Comparison of ENCODE assay signal across 17 mouse cellular contexts in genomic region chr8:127849926-127850325, GRCm38 (mm10).
DNase-seq lines count a peak whose midpoint lies in the region; ATAC-seq and TF ChIP-seq lines count a peak whose summit lies in the region.
"Had no signal": no experiment of that assay in that cellular context is flagged by ENCODE, and none has a peak within 500 bp of the region (broad histone marks: within the 10 kb centered on the region; RNA-seq: fewer than 3 reads in every experiment).

No protein-coding gene starts in this region.

- H3K4me1 ChIP-seq in kidney, embryonic 16.5 days (ENCODE audit: insufficient read depth, low read length): no peaks in the 10 kb centered on the region
- peaks cover 26% of the 10 kb centered on the region for H3K4me1 ChIP-seq in bone marrow macrophage, adult 2 months (ENCODE audit: control insufficient read depth, insufficient read depth, low read length)
- no peaks in the 10 kb centered on the region for H3K4me1 ChIP-seq in hindbrain, embryonic 11.5 days (replicated peaks; ENCODE audit: control insufficient read depth, insufficient read depth, low read length)
- H3K4me1 ChIP-seq: forebrain, embryonic 13.5 days; heart, embryonic 13.5 days had no signal

- TF ChIP-seq POLR2A in bone marrow macrophage, adult 2 months (IDR thresholded peaks at IDR 0.05; ENCODE audit: borderline replicate concordance, low read depth, low read length): no peak

- H3K36me3 ChIP-seq in kidney, embryonic 16.5 days (ENCODE audit: insufficient read depth, low read length): no peaks in the 10 kb centered on the region
- H3K36me3 ChIP-seq in hindbrain, embryonic 11.5 days (ENCODE audit: control insufficient read depth, insufficient read depth, low read length): no peaks in the 10 kb centered on the region
- H3K36me3 ChIP-seq: heart, embryonic 13.5 days had no signal

- H3K4me2 ChIP-seq in kidney, embryonic 16.5 days (replicated peaks; ENCODE audit: low read depth, low read length): no peak overlapping the region
- no peak overlapping the region for H3K4me2 ChIP-seq in hindbrain, embryonic 11.5 days (replicated peaks; ENCODE audit: low read depth, low read length)
- H3K4me2 ChIP-seq: forebrain, embryonic 13.5 days; heart, embryonic 13.5 days had no signal

- DNase-seq in gastrocnemius, adult 18-20 months (ENCODE audit: low spot score): peak; percentile 25
- DNase-seq in gastrocnemius, postnatal 4 days (ENCODE audit: low spot score in 2 of 2): no peak
- peak; percentile 28 for DNase-seq in kidney, adult 11 months
- DNase-seq in lung, postnatal 14 days: peak; percentile 53
- DNase-seq in hindbrain, embryonic 11.5 days (ENCODE audit: low spot score): no peak
- DNase-seq: cerebellum, adult 11-12 months; cerebellum, postnatal 36 days; layer of hippocampus, postnatal 36 days; liver; liver, postnatal 0 days; thymus, postnatal 14 days had no signal

- H3K27me3 ChIP-seq in kidney, embryonic 16.5 days (ENCODE audit: insufficient read depth, low read length): no peaks in the 10 kb centered on the region
- no peaks in the 10 kb centered on the region for H3K27me3 ChIP-seq in hindbrain, embryonic 11.5 days (ENCODE audit: control insufficient read depth, insufficient read depth, low read length)
- H3K27me3 ChIP-seq: CH12.LX; forebrain, embryonic 13.5 days; heart, embryonic 13.5 days had no signal

- H3K27ac ChIP-seq in kidney, embryonic 16.5 days (ENCODE audit: low read length): no peak overlapping the region
- H3K27ac ChIP-seq in bone marrow macrophage, adult 2 months (ENCODE audit: insufficient read depth, low read depth, low read length): 0 out of 2 replicates have a peak overlapping the region, but pooled peaks have one; percentile 9
- no peak overlapping the region for H3K27ac ChIP-seq in hindbrain, embryonic 11.5 days (ENCODE audit: low read depth, low read length)
- H3K27ac ChIP-seq: forebrain, embryonic 13.5 days; heart, embryonic 13.5 days had no signal

- no peak for ATAC-seq in kidney, embryonic 16.5 days (ENCODE audit: low FRiP score, low TSS enrichment)
- ATAC-seq in hindbrain, embryonic 11.5 days (ENCODE audit: low FRiP score): no peak
- ATAC-seq in inflammation-experienced regulatory T-cells, adult 6 months: no peak
- ATAC-seq: forebrain, embryonic 13.5 days; liver, postnatal 0 days had no signal

- TF ChIP-seq CTCF in bone marrow macrophage, adult 2 months (IDR thresholded peaks at IDR 0.05; ENCODE audit: low read depth, low read length): no peak

- no peak overlapping the region for H3K4me3 ChIP-seq in kidney, embryonic 16.5 days (ENCODE audit: low read length)
- no peak overlapping the region for H3K4me3 ChIP-seq in bone marrow macrophage, adult 2 months (ENCODE audit: insufficient read depth, low read length)
- H3K4me3 ChIP-seq in hindbrain, embryonic 11.5 days (ENCODE audit: low read depth, low read length): no peak overlapping the region
- H3K4me3 ChIP-seq: forebrain, embryonic 13.5 days; heart, embryonic 13.5 days had no signal

- no peak overlapping the region for H3K9ac ChIP-seq in kidney, embryonic 16.5 days (replicated peaks; ENCODE audit: low read length)
- H3K9ac ChIP-seq in hindbrain, embryonic 11.5 days (ENCODE audit: low read depth, low read length): no peak overlapping the region
- H3K9ac ChIP-seq: forebrain, embryonic 13.5 days; heart, embryonic 13.5 days; liver, postnatal 0 days had no signal

- H3K9me3 ChIP-seq in kidney, embryonic 16.5 days (ENCODE audit: low read length): no peaks in the 10 kb centered on the region; the same call in 1 of the 2 replicates
- H3K9me3 ChIP-seq in hindbrain, embryonic 11.5 days (ENCODE audit: control insufficient read depth, low read length): no peaks in the 10 kb centered on the region
- H3K9me3 ChIP-seq: forebrain, embryonic 13.5 days; heart, embryonic 13.5 days had no signal

Comparison
In these comparisons a context has a peak if more than half of its experiments do, and no peak if none do; other contexts are left out.
1. DNase-seq: peak in gastrocnemius, adult 18-20 months (single experiment), kidney, adult 11 months (single experiment) and lung, postnatal 14 days (single experiment); none in gastrocnemius, postnatal 4 days (0 of 2) and hindbrain, embryonic 11.5 days (single experiment).